Mouse (Mus musculus) urinary bladder, postnatal 25 days (tissue): Measurements from ENCODE around the gene 3110009E18Rik.

ENCODE experiments used
- DNase-seq: peaks from one replicate; pipeline ENCODE4 v3.0.0; 2022; ENCODE audit warnings: low spot score

3110009E18Rik gene

DNA sequence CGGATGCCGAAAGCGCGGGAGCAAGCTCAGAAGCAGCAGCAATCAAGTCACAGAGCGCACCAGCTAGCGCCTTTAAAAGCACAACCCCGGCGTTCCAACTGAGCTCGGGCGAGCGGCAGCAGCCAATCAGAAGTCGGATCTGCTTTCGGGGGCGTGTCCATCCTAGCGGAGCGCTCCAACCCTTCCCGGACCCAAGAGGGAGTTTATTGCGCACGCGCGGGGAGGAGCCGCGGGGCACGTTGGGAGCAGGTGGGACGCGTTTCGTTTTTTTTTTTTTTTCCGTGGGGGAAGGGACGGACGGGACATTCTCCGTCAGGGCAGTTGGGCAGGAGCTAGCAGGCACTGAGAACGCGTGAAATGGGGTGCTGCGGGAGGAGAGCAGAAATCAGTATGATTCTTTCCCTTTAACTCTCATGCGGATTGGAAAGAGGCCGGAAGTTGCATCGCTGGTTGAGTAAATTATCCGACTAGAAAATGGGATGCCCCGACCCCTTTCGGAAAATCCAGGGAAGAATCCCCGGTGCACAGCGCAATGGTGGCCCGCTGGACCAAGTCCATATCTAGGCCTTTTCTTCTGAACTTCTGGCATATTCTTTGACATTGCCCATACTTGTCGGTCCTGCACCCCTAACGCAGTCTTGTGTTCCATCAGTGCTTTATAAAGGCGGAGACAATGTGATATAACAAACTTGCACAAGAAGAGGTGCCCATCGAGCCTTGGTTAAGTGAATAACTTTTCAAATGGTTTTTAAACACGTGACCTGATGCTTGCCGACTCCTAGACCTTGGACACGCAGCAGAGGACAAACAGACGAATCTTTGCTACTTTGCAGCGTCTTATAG is at the start of gene 3110009E18Rik, which contains the start of gene Dbi:
TSS of gene 3110009E18Rik (plus strand) at position 219 of the 843 bp plus-strand sequence.
TSS of gene Dbi (minus strand) at position 110 of the 843 bp plus-strand sequence.
- DNase-seq = peak; percentile 95

DNA sequence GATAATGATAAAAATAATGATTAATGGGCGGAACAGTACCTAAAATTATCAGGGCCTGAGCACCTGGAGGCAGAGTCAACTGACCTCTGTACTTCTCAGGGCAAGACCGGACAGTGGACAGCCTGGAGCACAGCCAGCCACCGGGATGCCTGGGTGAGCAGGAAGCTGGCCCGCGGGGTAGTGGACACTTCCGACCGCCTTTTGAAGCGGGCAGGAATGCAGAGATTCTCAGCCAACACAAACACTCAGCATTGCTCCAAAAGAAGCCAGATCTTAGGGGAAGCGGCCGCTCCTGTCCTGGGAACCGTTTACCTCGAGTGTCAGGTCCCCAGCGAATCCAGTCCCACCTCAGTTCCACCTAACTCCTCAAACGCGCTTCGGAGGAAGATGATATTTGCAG is 48.1 kb upstream of the 3110009E18Rik start:
- DNase-seq = peak; percentile 34

DNA sequence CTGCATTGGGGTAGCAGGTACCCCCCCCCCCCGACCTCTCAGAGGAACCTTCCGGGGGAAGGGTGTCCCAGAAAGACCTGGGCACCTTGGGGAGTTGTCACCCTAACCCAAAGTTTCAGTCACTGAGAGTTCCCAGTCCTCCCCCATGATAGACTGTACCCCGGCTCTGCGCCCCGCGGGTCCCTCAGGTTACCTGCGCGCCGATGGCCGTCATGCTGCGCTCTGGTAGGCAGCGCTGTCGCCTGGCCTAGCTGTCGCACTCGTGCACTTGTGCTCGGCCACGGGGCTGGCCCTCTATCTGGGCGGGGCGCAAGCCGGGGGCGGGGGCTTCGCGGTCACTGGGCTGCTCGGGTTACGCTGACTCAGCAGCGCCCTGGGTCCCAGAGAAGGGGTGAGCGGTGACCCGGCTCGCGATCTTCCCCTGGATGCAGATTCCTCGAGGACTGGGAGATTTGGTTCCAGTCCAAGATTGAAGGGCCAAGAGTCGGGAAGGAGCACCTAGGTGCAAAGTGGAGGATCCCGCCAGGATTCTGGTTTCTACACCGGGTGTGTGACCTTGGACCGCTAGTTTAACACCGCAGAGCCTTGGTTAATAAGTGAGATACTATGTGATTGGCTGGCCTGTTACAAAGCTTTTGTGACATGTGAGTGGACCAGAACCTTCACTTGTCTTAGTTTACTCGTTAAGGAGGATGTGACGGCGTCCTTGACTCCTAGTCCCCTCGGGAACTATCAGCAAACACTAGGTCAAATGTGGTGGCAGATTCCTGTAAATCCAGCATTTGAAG is 47.3 kb upstream of the 3110009E18Rik start, which contains the start of gene Tmem37:
TSS of gene Tmem37 (minus strand) at position 556 of the 788 bp plus-strand sequence.
- DNase-seq = peak; percentile 61

DNA sequence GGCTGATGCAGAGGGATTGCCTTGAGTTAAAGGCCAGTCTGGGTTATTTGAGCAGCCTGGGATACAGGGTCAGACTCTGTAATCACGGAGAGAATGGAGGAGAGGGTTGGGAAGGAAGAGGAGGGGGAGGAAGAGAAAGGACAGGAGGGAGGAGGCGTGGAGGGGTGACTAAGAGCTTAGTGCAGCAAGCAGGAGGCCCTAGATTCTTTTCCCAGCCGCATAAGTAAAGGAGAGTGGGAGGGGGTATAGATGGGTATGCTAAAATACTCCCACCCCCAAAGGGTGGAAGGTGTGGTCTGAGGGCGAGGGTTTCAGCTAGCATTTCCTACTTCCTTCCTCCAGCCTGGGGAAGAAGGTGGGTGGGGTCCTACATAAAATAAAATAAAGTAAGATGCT is 46.7 kb upstream of the 3110009E18Rik start:
- DNase-seq = no peak

DNA sequence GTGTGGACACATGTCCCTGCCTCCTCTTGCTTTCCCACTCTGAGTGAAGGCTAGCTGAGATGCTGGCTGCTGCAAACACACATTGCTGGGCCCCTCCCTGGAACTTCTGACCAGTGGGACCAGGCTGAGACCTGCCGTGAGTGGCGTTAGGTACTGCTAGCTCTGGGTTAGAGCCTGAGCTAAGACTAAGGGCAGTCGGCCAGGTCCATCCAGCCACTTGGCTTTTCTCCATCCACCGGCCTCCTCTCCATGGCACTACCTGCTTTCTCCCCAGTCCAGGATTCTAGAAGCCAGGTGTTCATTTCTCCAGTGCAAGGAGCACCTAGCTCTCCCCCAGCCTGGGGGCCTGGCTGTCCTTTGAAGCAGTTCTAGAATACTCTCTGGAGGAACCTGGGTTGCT is 46.1 kb upstream of the 3110009E18Rik start:
- no peak for DNase-seq

DNA sequence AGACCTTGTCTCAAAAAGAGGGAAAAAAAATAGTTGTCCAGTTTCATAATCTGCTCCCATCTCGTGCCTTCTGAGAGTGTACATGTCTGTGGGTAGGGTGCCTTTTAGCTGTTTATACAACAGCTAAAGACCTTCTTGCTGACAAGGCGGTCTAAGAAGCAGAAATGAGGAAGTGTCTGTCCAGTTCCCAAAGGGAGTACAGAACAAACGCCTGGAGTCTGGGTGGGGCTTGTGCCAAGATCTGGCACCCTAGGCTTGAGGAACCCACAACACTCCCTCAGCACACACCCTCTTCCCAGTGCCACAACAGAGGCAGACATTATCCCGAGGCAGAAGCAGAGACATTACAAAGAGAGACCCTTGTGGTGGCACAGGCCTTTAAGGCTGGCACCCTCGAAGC is 45.5 kb upstream of the 3110009E18Rik start:
- DNase-seq = no peak

DNA sequence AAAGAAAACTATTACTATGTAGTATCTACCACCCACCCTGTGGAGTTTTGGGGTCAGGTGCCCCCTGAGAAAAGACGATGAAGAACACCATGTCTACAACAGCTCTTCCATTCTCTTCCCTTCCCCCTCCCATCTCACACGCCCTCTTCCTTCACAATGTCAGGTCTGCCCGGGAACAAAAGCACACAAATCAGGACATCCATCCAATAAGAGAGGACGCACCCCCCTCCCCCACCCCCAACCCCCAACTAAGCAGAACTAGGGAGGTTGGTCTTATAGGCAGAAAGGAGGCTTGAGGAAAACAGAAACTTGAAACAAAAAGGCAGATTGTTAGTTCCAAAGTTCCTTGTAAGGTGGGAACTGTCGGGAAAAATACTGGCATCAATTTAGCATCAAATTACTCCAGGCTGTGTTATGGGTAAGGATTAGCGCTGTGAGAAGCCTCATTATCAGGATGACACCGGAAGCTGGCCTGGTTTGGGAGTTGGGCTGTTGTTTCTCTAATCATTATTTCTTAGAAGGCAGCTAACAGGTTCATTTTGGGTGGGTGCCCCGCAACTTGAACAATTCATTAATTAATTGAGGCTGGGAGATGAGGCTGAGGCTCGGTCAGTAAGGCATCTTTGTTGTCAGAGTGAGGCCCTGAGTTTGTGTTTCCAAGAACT is 43.1 kb upstream of the 3110009E18Rik start:
- DNase-seq = no peak

DNA sequence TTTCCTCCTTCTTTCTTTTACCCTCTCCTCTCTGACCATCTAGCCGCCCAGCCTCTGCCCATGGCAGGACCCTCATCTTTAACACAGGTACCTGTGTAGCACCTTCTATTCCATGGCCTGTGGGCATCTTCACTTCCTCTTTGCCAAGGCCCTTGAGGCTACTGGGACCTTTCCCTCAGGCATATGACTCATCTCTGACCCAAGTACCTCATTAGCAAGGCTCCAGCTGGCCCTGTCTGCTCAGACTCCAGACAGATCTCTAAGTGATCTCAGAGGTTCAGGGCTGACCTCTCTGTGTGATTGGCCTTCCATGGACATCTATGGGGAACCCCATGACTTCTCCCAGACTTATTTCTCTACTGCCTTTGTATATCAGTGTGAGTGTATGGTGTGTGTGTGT is 40.4 kb upstream of the 3110009E18Rik start:
- DNase-seq = no peak

DNA sequence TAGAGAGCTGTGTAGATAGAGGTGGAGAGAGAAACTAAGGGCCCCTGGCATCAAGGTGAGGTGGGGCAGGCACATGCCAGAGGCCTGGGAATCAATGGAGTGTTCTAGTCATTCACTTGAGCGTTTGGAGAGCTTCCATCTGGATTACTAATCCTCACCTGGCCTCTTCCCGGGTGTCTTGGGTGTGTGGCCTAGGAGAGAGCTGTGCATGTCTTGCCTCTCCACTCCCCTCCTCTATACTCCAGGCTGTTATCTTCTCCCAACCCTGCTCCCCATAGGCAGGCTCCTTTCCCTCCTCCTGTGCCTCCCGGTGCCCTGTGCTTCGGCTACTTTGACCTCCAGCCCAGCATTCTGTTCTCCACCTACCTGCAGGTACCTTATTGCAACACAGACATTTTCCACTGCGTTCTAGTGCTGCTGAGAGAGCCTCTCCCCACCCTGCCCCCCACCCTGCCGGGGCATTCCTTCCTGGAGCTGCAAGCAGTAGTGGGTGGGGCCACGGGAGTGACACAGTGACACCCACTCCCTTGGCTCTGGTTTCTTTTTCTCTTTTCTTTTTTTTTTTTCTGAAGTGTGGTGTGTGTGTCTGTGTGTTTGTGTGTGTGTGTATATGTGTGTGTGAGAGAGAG is 37.9 kb upstream of the 3110009E18Rik start:
- DNase-seq = no peak

DNA sequence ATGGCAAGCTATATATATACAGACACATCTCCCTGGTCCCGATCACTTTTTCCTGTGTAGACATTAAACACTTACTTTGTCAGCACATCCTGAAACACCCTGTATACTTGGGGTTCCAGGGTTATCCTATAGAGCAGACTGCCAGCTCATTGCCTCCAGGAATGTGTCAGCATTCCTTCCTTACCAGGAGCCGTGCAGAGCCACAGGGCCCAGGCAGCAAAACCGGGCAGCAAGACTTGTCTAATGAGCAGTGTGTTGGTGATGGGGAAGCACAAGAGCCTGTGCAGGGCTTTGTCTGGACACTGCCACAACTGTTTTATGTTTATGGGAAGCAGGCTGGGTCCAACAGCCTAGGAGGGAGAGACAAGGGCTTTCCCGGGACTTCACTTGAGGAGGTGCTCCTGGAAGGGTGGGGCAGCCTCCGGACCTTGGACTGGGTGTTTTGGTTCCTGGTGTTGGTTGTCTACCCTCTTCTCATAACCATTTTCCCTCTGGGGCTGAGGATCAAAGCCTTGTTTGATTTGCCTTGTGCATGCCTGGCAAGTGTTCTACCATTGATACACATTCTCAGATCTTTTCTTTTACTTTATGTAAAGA is 37.0 kb upstream of the 3110009E18Rik start:
- no peak for DNase-seq

DNA sequence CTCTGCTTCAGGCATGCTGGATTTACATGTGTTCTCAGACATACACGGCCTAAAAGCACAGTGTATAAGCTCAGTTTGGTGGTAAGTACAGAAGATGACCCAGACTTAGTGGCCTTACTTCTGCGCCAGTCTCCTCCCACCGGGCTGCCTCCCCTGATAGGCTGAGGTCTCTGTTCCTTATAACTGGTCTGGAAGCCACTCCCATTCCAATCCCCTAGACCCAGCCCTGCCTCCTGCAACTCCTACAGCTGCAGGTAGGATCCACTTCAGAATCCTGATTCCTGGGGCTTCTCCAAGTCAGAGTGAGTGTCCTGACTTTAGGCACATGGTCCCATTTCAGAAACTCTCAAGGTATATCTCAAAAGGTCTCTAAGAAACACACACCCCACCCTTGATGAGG is 35.3 kb upstream of the 3110009E18Rik start:
- DNase-seq = no peak

DNA sequence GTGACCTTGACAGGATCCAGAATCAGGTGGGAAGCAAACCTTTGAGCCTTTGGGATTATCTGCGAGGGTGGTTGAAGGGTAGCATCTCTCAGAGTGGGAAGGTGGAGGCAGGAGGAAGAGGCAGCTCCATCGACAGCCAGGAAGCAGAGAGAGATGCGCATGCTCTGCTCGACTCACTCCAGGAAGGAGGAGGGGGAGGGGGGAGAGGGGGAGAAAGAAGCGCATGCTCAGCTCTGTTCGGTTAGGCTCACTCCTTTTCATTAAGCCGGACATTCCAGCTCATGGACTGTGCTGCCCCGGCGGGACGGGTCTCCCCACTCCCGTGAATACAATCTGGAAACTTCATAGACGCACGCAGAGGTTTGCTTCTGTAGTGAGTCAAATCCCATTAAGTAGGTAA is 34.3 kb upstream of the 3110009E18Rik start:
- no peak for DNase-seq

DNA sequence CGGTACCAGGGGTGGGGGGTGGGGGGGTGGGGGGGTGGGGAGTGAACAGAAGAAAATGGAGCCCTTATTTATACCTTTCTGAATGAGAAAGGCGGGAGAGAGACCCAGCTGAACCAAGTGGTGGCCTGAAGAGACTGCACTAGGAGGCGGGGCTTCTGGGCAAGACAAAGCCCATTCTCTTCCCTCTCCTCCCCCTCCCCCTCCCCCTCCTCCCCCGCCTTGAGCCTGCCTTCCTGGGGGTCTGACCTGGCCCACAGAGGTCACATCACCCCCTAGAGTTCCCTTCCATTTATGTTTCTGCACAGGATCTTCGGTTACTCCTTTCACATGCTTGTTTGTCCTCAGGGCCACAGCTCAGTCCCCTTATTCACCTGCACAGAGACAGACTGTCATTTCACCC is 31.8 kb upstream of the 3110009E18Rik start:
- DNase-seq = no peak

DNA sequence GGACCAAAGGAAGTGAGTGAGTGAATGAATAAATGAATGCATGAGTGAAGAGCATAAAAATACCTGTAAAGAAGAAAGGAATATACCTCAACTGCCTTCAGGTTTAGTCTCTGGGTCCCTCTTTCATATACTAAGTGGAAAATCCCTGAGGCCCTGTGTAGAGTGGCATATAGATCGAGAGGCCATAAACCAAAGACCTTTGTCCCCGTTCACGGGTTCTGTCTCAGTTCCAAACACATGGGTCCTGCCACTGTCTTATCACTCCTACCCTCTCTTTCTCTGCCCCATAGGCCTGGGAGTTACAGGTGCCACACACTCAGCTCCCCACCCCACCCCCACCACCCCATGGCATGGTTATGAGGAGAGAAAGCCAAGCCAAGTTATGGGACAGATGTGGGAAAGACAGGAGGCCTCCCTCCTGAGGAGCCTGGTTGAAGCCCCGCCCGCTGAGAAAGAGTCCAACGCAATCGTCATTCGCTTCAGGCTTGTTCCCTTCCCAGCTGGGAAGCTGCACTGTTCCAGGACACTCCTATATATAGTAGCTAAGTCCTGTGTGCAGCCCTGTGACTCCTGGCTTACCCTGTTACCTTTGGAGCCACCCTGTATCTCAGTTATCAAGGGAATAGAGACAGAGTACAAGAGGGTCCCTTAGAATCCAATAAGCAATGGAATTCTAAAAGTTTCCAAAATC is 30.0 kb upstream of the 3110009E18Rik start:
- no peak for DNase-seq

DNA sequence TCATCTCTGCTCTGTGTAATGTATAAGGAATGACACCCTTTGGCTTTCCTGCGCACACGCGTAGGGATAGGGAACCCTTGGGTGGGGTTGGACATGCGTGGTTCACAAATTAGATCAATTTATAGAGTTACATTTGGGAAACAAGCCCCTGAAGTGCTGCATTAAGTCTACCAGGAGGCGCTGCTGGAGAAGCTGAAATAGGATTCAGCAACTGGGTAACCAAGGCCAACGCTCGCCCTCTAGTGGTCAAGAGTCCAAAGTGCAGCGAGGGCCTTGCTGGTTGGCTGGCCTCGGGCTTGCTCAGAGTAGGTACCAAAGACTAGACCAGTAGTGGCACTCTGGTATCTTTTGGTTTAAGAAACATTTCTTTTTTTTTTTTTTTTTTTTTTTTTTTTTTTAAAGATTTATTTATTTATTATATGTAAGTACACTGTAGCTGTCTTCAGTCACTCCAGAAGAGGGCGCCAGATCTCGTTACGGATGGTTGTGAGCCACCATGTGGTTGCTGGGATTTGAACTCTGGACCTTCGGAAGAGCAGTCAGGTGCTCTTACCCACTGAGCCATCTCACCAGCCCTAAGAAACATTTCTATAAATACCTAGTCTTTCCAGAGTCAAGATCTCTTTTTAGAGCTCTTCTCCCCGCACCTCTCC is 27.4 kb upstream of the 3110009E18Rik start:
- DNase-seq = peak; percentile 83

DNA sequence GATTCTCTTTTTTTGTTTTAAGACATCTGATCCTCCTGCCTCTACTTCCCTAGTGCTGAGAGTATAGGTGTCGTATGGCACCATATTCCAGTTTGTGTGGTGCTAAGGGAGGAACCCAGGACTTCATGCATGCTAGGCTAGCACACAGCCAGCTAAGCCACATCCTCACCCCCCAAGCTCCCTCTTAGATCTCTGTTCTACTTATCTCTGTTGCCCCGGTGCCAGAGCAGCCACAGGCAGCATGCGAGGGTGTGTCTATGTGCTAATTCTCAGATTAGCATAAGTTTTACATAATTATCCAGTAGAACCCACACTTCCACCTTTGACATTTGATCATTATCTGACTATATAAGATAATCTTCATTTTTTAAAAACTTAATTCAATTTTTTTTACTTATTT is 26.1 kb upstream of the 3110009E18Rik start:
- DNase-seq = no peak

DNA sequence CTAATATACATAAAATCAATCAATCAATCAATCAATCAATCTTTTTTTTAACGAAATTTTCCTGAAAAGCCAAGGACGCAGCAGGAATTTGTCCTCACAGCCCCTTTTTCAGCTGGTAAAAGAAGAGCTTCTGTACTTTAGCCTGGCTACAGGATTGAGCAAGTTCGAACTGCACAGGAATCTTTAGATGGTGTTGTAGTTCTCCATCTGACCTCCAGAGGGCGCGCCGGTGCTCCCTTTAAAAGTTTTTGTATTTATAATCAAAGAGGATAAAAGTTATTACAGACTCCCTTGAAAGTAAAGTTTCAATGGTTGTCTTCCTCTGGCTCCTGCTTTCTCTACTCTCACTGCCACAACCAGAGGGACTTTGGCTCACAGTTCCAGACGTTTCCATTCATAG is 22.7 kb upstream of the 3110009E18Rik start:
- DNase-seq = peak; percentile 69

DNA sequence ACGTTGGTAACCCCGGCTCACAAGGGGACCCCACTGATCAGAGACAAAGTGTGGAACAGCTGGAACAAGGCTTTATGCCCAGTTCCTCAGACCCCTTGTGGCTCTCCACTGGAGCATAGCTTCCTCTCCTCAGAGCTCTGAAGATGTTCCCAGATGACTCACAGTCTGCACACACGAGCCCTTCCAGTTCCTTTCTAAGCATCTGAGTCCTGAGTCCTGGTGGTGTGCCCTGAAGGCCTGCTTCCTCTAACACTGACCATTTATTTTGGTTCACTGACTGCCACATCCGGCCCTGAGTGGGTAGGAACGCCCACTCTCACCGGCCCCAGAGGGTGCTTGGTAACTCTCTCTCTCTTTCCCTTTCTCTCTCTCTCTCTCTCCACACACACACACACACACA is 21.5 kb upstream of the 3110009E18Rik start:
- no peak for DNase-seq

DNA sequence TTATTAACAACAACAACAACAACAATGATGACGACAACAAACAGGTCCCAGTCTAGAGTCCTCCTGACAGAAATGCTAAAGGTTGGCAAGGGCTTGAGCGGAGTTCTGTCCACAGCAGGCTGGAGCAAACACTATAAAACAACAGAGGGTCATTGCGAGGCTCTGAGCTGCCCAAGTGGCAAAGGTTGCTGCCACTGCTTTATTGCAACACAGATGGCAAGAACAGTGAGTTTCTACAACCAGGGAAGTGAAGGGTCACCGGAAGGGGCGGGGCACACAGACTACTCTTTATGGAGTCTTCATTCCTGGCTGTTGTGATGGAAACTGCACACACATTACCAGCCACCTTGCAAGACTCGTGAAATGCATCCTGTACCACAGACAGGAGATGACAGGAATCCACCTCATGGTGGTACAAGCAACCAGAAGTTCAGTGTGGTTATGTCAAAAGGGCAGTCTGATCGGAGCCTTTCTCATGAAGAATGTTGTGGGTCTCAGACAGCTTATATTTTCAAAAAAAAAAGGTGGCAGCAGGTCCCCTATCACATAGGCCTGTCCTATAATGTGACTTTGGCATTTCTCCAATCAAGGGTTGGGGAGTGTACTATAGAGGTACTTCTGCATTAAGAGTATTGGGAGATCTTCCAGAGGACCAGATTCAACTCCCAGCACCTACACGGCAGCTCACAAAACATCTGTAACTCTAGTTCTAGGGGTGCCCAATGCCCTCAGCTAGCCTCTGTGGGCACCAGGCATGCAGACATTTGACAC is 20.3 kb upstream of the 3110009E18Rik start:
- no peak for DNase-seq

DNA sequence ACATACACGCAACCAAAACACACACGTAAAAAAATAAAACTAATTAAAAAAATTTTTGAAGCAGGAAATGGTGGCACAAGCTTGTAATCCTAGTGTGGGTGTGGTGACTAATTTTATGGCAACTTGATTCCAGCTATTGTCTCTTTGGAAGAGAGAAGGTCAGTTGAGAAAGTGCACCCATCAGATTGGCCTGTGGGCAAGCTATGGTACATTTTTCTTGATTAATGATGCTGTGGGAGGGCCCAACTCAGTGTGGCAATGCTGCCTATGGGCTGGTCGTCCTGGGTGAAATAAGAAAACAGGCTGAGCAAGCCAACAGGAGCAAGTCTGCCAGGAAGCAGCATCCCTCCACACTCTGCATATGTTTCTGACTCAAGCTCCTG is 19.8 kb upstream of the 3110009E18Rik start:
- no peak for DNase-seq
